Mouse (Mus musculus): Measurements from ENCODE around the gene Ifngr1.
"Not testable (repeated sequence)": the region's sequence is repeated elsewhere in the genome, so short reads cannot be mapped to it uniquely, and the experiment has no call there.

Gene Ifngr1

DNA sequence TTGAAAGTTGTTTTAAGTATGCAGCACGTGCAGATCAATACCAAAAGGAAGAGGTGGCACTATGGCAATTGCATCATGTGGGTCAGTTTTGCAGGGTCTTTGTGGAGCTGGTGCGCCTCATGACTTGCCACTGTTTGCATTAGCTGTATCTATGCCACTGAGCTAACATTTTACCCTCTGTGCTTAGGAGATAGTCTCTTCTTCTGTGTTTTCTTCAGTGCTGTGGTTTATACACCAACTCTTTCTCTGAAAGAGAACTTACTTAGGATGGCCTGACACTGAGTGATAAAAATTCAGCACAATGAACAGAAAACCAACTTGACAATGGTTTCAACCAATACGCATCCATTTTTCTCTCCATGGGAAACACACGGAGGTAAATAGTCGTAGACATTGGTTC lies 5.9 kb upstream of the Ifngr1 start:
- no peak for DNase-seq (ENCODE audit: extremely low read depth, low read depth, low spot score)

DNA sequence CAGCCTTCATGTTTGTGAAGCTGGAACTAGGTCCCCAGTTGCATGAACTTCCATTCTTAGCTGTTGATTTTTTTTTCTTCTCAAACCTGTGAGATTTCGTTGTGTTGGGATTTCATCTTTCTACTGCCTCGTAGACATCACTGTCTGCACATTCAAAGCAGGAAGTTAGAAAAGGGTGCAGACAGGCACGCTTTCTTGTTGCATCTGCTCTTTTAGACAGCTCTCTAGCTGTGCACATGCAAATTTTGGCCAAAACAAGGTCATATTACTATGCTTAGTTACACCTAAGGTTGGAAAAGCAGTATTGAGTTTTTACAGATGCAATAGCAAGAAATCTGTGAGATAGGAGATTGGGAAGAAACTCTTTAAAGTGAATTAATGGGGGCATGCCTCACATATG lies 4.5 kb upstream of the Ifngr1 start:
- no peak for DNase-seq (ENCODE audit: extremely low read depth, low read depth, low spot score)

DNA sequence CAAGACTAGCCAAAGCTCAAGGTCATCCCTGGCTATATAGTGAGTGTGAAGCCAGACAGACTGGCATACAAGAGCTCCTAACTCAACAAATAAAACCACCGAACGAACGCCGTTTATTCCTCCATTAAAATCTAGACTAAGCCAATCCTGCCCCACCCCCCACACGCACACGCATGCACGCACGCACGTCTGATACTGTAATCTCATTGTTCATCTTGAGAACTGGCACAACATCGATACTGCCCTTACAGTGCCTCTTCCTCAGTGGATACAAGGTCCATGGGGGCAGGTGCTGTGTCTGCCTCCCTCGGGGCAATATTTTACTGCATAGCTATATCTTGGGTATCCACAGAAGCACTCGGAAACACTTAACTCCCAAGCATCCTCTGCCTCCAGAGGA lies 2.1 kb upstream of the Ifngr1 start:
- DNase-seq (ENCODE audit: extremely low read depth, low read depth, low spot score) = no peak

DNA sequence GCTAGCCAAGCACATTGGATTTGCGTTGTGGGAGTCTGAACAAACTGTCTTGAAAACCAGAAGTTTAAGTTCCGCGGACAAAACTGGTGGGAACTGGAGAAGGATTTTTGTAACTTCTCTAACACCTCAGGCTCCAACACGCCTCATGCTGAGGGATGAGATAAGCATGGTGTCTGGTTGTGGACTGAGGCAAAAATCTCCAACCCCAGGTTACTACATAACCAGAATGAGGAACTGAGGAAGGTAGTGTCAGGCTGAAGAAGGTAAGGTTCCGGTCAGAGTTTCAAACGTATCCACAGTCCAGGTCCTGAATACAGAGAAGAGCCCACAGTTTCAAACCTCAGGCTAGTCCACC lies 486 bp upstream of the Ifngr1 start:
- DNase-seq (ENCODE audit: extremely low read depth, low read depth, low spot score) = no peak

DNA sequence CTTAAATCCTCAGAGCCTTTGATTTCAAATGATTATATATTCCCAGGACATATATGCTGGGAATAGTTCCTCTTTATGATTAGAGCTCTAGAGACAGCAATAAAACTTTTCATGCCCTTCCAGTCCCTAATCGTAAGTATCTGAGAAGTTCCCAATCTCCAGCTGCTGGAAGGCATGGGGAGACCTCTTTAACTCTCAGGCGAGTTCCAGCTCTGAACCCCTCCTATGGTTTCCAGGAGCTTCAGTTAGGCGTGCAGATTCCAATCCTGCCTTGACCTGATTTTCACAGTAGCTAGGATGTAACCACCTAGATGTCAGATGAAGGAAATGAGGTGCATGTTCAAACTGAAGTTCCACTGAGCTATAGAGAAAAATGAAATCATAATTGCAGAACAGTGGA lies 807 bp downstream of the Ifngr1 start:
- DNase-seq (ENCODE audit: extremely low read depth, low read depth, low spot score) = no peak

DNA sequence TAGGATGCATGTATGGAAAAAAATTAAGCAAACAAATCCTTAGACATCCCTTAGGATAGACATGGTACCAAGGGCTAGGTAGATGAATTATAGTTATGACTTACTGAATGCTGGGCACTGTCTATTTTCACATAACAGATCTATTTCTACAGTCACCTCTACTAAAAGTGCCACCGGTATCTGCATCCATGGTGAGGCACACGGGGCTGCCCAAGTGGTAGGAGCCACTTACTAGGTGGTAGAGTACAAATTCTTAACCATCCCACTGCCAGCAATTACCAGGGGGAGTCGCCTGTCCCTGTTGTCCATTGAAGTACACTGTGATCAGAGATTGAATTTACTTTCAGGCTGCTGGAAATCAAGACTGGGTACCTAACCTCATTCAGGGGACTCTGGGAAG lies 1.5 kb downstream of the Ifngr1 start:
- DNase-seq (ENCODE audit: extremely low read depth, low read depth, low spot score) = no peak

DNA sequence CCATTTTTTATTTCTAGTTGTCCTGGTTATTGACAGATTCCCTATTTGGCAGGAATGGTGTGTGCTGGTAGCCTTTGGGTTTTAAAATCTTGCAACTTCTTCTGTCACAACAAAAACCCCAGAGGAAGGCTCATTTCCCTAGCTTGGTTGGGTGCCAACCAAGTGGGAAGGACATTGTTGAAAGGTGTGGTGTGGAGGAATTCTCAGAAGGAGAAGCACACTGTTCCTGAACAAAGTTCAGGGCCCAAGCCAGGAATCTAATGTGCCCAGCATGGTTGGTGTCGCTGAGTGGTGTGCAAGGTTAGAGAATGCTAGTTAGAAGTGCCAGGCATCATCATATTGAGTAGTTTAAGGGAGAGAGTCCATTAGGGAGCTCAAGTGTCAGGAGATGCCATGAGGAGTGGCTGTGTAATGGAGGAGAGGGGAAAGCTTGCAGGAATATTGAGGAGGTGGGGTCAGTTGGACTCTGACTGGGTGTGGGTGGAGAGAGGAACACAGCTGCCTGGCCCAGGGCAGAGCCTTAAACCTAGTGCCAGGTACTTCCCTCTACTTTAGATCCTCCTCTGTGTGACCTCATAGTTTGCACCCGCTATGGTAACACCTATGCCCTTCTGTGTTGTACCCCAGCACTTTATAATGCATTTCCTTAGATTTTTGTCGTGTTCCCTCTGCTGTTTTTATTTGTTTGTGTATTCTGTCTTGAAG lies 2.6 kb downstream of the Ifngr1 start:
- DNase-seq (ENCODE audit: extremely low read depth, low read depth, low spot score) = peak; percentile 82

DNA sequence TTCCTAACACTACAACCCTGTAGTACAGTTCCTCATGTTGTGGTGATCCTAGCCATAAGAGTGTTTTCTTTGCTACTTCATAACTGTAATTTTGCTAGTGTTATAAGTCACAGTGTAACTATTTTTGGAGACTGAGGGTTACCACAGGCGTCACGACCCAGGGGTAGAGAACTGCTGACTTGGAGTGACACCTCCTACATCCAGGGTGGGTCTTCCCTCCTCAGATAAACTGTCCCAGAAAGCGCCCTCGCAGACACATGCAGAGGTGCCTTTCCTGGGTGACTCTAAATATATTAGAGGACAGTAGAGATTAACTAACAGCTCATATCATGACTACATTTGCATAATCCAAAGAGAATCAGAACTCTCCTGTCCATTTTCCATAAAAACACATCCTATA lies 5.1 kb downstream of the Ifngr1 start:
- DNase-seq (ENCODE audit: extremely low read depth, low read depth, low spot score) = no peak

DNA sequence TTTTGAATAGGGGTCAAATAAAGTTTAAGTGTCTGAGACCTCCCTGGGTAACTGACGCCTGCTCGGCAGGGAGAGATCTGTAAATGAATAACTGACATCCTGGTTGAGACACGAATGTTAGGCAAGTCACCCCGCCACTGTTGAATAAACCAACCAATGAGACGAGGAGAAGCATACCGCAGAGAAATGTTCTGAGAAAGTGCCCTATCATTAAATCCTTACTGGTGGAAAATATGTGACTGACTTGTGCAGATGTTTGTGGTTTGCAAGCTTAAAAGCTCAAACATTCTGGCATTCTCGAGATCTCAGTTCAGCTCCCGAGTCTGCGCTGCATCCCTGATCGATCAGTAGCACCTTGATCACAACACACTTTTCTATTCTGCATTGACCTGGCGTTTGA lies 6.3 kb downstream of the Ifngr1 start:
- DNase-seq (ENCODE audit: extremely low read depth, low read depth, low spot score) = no peak

DNA sequence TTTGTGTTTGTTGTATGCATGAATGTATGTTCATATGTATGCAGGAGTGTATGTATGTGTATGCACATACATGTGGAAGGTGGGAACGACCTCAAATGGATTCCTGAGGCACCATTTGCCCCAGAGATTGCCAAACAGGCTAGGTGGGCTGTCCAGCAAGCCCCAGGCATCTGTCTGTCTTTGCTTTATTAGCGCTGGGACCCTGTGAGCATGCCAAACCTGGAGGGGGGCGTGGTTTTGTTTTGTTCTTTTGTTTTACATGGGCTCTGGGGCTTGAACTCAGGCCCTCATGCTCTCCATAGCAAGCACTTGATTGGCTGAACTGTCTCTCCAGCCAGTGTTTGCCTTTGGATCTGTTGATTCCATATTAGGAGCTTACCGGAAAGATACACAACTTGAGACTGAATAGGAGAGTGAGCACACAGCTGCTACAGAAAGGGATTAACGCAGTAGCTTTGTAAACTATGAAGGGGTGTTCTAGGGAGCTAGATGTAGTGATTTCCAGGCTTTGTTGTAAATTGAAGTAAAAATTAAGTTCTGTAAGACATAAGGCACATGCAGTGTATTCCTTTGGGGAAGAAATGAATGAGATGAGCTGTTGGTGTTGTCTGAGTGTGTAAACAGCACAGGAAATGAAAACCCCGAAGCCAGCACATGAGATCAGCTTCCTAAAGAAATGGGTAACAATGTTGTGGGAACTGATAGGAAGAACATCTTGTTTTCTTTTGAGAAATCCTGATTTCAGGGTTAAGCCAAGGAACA lies 7.8 kb downstream of the Ifngr1 start:
- no peak for DNase-seq (ENCODE audit: extremely low read depth, low read depth, low spot score)

DNA sequence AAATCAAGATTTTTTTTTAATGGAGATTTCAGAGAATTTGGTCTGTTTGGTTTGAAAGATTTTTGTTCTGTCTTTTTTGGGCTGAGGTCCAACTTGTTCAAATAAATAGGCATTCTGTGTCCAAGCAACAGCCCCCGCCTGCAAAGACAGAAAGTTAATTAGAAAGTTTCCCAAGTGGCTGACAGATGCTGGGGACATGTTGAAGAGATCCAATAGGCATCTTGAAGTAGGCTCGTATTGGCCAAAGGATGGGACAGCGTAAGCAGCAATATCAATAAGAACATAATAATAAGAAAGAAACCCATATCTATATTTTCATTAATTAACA lies 8.3 kb downstream of the Ifngr1 start:
- no peak for DNase-seq (ENCODE audit: extremely low read depth, low read depth, low spot score)

DNA sequence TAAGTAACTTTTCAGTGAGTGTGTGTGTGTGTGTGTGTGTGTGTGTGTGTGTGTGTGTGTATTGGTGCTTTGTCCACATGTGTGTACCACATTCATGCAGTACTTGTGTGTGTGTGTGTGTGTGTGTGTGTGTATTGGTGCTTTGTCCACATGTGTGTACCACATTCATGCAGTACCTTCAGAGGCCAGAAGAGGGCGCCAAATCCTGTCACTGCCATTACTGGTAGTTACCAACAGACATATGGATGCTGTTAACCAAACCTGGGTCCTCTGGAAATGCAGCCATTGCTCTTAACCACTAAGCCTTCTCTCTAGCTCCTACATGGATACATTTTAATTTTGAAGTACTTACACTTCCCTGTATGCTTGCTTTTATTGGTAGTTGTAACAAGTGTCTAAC lies 9.8 kb downstream of the Ifngr1 start:
- not testable (repeated sequence) for DNase-seq (ENCODE audit: extremely low read depth, low read depth, low spot score)

DNA sequence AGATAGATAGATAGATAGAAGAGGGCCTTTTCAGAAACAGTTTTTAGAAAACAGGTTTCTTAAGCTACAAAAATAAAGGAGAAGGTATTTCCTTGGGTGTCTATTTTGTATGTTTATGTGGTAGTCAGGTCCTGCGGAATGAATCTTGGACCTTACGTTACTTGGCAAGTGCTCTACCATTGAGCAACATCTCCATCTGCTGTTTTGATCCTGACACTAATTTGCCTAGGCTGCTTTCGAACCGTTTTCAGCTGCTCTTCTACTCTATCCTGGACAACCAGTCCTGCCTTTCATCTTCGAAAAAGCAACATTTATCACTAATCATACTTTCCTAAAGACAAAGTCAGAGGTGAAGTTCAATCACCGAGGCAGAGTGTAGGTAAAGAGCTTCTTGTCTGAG lies 11.5 kb downstream of the Ifngr1 start:
- no peak for DNase-seq (ENCODE audit: extremely low read depth, low read depth, low spot score)

DNA sequence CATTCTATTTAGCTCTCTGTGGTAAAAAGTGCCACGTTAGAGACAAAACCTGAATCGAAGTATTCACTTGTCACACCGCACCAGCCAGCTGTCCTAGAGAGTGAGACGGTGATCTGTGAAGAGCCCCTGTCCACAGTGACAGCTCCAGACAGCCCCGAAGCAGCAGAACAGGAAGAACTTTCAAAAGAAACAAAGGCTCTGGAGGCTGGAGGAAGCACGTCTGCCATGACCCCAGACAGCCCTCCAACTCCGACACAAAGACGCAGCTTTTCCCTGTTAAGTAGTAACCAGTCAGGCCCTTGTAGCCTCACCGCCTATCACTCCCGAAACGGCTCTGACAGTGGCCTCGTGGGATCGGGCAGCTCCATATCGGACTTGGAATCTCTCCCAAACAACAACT lies 17.4 kb downstream of the Ifngr1 start:
- no peak for DNase-seq (ENCODE audit: extremely low read depth, low read depth, low spot score)

DNA sequence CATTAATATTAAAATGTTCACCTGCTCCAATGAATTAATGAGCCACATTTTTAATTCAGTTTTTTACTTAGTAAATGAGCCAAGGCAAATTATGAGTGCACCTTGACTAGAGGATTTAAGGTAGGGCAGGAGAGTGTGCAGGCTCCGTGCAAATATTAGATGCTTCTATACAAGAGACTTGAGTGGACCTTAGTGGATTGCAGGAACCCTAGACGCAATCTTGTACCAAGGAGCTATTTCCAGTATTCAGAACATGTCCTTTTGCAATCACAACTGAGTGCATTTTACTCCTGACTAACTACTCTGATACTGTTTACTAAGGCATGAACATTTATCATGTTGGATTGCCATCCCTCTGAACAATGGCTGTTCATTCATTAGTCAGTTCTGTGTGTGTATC lies 19.9 kb downstream of the Ifngr1 start:
- no peak for DNase-seq (ENCODE audit: extremely low read depth, low read depth, low spot score)

DNA sequence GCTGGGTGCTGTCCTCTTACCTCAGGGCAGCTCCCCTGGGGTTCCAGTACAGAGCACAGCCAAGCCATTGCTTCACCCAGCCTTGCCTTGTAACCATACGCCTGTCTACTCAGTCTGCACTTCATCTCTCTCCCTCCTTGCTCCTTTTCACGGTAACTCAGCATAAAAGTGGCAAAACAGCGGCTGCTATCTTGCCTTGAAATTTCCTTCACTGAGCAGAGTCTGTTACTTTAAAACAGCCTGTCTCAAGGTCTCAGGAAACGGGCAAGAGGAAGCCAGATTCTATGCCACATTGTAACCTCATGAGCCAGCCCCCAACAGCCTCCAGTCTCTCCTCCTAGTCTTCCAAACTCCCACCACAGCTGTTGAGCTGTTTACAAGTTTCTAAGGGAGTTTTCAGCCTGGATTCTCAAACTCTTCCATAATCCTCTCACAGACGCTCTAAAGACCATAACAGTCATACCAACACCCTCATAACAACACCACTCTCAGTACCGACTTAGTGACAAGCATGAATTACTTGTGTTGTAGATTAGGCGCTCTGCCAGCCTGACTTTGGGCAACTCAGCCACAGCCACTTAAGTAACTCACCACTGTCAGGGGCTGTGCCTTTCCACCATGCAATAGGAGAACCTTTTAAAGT lies 21.5 kb downstream of the Ifngr1 start:
- DNase-seq (ENCODE audit: extremely low read depth, low read depth, low spot score) = no peak

DNA sequence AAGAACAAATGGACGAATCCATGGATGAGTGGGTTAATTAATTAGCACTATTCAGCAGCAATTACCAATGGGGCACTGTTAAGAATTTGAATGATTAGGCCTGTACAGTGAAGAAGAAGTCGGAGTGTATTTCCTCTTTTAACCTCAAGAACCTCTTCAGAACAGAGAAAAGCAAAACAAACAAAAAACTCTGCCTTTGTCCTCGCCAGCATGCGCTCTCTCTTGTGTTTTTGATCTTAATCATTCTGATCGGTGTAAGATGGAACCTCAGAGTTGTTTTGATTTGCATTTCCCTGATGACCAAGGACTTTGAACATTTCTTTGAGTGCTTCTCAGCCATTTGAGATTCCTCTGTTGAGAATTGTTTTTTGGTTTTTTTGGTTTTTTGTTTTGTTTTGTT lies 28.0 kb downstream of the Ifngr1 start:
- DNase-seq (ENCODE audit: extremely low read depth, low read depth, low spot score) = no peak

DNA sequence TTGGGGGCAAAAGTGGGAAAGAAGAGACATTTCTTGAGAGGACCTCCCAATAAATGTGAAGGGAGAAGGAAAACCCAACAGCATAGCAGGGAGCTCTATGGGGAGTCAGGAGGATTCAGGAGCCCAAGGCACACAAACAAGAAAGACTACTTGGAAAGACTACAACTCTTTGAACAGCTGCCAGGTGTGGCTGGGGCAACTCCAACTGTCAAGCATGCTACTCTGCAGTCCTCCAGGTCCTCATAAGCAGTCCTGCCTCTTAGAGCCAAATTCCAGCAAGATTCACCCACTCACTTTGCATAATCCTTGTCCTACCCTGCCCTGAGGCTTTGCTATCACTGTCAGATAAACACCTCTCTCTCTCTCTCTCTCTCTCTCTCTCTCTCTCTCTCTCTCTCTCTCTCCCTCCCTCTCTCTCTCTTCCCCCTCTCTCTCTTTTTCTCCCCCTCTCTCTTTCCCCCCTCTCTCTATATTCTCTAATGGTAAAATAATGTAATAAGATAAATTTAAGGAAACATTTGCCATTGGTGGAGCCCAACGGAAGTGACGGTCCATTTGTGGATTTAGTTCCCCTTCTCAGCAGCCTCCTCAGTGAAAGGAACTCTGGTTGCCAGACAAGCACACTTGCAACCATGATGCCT lies 29.8 kb downstream of the Ifngr1 start, which contains the start of gene Il22ra2:
Gene Il22ra2, plus strand, starts transcription at position 591 of the 641 bp plus-strand sequence.
- DNase-seq (ENCODE audit: extremely low read depth, low read depth, low spot score) = peak; percentile 65

DNA sequence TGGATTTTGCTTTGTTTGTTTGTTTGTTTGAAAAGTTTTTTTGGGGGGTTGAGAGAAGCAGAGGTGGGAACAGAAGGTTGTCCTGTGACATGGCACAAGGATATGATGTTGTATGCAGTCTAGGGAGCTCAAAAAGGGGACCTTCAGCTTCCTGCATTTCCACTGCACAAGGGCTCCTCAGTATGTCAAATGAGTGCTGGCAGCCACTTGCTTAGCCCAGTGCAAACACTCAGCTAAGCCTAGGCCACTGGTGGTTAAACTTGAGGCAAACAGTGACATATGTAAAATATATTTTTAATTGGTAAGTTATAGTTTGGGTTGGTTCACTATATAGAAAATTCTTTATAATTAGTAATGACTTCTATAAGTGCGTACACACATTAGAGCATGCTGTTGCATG lies 32.9 kb downstream of the Ifngr1 start:
- no peak for DNase-seq (ENCODE audit: extremely low read depth, low read depth, low spot score)

DNA sequence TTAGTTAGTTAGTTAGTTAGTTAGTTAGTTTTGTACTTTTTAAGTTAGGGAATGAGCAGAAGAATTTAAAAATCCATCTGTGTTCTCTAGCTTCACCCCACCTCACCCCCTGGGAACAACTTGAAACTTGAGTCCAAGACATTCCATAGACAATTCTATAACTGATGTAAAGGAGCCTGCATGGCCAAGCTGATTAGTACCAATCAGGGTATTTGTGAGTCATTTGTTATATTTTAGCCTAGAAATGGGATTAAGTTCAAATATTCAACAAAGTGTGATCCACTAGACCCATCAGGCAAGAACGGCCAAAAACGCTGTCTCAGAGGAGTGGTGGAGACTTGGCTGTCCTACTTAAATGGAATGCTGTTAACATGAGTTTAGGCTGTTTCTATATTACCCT lies 35.6 kb downstream of the Ifngr1 start:
- no peak for DNase-seq (ENCODE audit: extremely low read depth, low read depth, low spot score)

DNA sequence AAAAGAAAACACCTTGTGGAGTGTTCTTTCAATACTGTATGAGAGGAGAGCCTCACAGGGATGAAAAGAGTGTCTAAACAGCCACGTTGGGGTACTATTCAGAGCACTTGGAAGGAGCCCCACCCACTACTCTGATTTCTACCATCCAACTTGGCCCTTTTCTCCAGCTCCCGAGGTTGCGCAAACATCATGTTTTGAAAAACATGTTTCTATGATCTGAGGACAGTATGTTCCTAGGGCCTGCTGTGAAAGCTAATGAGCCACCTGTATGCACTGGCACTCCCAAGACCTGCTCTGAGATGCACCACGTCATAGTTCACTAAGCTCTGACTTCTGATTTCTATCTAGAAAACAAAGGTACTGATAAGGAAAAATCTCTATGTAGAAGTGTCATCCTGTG lies 36.0 kb downstream of the Ifngr1 start:
- DNase-seq (ENCODE audit: extremely low read depth, low read depth, low spot score) = peak; percentile 43

DNA sequence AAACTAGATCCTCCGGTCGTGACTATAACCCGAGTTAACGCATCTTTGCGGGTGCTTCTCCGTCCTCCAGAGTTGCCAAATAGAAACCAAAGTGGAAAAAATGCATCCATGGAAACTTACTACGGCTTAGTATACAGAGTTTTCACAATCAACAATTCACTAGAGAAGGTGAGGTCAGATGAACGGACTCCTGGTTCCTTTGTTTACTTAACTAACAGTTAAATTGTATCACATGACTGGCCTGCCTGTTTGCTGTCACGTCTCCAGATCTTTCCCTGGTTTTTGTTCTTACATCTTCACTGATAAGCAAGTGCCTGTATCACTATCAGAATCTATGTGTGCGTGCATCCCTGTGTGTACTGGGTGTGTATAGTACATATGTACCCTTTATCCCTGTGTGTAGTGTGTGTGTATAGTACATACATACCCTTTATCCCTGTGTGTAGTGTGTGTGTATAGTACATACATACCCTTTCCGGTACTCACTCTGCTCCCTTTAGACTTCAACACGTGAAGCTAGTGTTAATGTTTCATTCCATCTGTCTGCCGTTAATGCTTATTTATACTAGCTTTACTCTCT lies 40.0 kb downstream of the Ifngr1 start:
- DNase-seq (ENCODE audit: extremely low read depth, low read depth, low spot score) = no peak
